Mouse (Mus musculus): ENCODE results near the gene Adgre4.

Gene Adgre4

DNA sequence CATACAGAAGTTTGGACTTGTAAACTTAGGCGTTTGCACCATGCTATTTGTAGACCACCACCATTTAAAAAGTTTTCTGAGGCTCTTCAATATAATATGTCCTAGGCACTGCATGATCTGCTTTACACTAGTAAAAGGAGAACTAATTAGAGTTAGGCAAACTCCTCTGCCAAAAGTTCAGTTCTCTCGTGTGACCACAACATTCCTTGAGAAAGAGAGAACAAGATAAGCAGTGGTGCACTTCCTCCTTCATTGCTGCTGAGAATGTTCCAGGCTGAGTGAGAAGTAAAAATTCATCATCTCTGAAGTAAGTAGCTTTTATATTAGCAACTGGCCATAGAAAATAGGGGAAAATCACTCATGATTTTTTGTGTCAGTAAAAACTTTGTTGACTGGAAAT, at the start of gene Adgre4:
Gene Adgre4 (plus strand): TSS at position 199 of the 400 bp plus-strand sequence.
- DNase-seq (ENCODE audit: low spot score) = no peak

DNA sequence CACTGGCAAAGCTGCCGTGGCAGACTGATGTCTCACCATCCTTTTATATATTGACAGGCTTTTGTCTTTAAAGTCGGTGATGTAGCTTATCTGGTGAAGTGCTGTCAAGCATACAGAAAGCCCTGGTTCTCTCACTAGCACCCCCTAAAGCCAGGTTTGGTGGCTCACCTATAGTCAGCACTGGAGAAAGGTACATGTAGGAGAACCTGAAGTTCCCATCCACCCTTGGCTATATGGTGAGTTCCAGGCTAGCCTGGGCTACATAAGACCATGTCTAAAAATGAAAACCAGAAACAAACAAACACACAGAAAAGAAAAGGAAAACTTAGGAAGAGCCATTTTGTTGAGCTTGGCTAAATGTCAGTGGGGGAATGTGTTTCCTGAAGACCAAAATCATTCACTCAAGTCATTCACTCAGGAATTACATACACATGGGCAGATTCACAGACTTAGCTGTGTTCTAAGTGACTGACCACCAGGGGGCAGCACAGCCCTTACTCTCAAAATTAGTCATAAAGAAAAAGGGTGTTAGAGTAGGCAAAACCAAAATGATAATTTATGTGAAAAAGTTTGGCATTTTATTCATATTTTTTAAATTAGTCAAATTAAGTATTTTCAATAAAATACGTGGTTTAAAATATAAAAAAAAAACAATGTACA, 47.5 kb upstream of the Adgre4 start:
- DNase-seq (ENCODE audit: low spot score) = peak; percentile 79

DNA sequence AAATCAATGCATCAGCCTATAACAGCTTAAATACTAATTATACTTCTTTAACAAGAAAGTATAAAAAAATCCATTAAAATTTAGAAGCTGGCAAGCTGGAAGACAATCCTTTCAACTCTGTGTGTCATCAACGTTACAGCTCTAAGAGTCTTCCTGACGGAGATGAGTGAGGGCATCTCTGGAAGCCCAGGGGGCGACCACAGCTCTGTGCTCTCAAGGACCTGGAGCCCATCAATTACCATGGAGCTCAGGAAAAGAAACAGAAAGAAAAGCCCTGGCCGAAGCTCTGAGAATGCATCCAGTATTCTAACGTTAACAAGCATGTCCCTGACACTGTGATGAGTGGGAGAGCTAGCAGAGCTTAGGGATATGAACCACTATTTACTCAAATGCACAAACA, 46.9 kb upstream of the Adgre4 start:
- no peak for DNase-seq (ENCODE audit: low spot score)

DNA sequence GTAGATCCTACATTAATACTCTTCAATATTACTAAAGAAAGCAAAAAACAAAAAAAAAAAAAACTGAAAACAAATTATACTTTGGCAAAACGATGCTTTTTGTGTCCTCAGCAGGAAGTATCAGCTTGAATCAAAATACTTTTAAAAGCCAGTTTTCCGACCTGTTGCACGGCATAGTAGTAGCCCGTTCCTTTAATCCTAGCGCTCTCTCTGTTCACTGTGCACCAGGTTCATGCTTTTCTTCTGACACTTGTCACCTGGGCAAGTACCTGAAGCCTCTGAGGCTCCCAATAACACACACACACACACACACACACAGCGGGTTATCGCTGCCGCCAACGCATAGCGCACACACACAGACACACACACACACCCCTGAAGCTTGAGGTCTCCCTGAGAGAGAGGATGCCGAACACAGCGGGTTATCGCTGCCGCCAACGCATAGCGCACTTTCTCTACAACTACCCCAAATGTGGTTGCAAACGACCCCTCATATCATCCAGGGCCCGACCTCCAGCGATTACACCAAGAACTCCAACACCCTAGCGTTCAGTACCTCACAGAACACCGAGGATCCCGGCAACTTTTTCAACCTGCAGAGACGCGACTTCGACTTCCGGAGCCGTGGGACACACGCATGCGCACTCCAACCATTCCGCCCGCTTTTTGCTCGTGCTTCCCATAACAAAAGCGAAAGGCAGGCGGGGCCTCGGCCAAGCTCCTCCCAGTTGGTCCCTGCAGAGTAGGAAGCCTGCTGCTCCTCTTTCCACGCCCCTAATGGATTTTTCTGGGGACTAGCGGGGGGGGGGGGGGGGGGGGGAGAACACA, 37.6 kb upstream of the Adgre4 start, which contains the start of gene Pot1b:
Gene Pot1b (minus strand): TSS at position 645 of the 828 bp plus-strand sequence.
- DNase-seq (ENCODE audit: low spot score) = peak; percentile 98

DNA sequence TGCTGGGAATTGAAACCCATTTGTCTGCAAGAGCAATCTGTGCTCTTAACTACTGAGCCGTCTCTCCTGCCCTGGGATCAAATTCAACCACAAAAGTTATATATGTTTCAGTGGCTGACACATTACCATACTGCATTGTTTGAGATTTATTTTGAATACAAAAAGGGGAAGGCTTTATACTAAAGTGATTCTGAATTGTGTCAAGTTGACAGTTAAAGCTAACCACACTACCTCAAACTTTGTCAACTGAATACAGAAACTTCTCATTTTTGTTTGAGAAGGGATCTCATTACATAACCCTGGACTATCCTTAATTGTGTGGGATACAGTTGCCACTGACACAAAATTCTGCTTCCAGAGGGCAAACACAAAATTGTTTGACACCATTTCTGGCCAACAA, 28.5 kb upstream of the Adgre4 start:
- DNase-seq (ENCODE audit: low spot score) = no peak

DNA sequence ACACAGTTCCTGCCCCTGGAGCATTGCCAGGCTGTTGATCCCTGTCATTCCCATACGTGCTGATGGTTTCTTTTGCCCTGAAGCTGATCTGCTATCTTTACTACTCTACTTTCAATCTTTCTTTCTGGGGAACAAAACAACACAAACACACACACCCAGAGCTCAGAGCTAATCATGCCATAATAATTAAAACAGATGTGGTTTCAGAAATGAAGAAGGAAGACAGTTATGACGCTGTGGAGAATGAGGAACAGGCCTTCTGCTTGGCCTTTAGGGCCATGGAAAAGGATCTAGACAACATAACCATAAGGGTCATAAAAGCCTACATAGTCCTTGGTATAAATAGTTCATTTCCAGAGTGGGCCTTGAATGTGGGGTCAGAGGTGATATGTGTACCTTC, 27.5 kb upstream of the Adgre4 start:
- DNase-seq (ENCODE audit: low spot score) = no peak

DNA sequence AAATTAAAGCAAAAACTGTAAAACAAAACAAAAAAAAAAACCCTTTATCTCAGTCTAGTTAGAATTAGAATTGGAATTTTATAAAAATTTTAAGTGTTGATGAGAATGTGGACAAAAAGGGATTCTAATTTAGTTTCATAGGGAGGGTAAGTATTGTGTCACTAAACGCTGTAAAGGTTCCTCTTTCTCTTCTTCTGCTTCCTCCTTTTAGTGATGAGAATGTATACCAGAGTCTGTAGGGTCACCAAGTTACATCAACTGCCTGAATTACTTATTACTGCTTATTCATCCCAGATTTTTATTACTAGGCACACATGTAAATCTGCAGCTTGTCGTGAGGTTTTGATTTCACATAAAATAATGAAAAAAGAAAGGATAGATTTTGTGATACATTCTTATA, 23.6 kb upstream of the Adgre4 start:
- no peak for DNase-seq (ENCODE audit: low spot score)

DNA sequence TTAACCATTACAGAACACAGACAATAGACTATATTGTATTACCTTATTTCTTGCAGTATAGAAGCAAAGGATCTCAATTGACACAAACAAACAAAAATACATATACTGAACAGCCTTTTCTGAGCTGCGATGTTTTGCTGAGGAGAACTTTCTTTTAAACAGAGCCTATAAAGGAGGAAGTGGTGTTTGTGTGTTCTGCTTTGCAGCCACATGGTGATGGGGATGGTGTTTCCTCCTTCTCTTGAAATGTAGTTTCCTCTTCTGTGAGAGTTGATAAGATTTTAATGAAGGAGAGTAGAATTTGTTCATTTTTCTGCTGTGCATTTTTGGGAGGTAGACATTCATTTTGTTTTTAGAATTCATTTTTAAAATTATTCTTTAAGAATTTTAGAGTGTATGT, 13.1 kb upstream of the Adgre4 start:
- no peak for DNase-seq (ENCODE audit: low spot score)

DNA sequence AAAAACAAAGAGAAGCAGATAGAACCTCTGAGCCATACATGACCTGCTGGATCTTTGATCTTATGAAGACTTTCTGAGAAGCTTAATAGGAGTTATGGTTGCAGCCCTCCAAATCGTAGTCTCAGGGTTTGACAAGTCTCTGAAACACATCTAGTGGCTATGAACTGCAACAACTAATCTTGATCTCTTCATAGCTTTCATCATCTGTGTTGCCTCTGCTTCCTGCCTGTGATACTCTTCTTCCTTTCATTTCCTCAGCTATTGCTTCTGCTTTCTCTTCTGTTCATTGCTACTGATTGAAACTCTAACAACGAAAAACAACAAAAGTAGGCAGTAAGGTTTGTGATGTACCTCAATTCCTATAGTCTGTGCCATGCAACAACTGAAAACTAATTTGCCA, 1.4 kb downstream of the Adgre4 start:
- DNase-seq (ENCODE audit: low spot score) = no peak

DNA sequence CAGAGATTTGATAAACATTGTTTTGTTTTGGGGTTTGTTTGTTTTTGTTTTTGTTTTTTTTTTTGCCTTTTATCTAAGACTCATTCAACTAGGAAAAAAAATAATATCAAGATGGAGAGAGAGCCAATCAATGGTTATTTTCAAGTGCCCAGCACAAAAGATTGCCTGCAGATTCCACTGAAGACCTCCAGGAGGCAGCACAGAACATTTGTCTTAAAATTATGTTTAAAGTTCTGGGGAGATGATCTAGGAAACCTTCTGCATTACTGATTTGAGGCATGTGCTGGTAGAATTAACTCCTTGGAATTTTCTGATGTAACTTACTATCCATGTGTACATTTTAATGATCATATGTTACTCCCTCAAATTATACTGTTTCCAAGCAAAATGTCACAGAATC, 63.9 kb downstream of the Adgre4 start:
- peak; percentile 4 for DNase-seq (ENCODE audit: low spot score)

DNA sequence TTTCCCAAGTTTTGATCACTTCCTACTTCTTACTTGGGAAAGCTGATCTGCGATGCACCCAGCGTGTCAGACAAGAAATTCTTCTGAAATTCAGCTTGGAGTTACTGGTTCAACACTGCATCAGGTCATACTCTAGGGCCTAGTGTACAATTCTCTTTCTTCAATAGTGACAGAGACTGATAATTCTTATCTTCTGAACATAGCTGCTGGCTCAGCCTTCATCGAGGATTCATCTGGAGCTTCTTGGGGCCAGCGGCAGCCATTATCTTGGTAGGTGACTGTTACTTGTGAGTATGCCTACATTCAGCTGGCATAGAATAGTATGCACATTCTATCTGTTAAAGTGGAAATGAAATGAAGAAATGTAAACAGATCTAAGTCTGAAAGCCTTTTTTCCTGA, 67.1 kb downstream of the Adgre4 start:
- no peak for DNase-seq (ENCODE audit: low spot score)

DNA sequence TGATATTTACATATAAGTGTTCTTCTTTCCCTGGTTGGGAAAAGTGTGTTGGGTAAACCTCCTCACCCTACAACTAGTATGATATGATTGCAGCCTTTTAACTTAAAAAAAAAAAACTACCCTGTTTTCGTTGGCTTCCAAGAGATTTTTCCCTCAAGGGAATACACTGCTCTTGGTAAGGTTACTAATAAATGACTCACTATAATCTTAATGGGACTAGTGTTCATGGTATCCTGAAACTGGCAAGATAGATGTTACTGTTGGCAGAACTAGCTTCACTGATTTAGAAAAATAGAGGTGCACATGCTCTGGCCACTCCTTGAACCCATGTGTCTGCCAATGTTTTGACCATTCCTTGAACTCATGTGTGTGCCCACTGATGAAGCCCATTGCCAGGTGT, 71.8 kb downstream of the Adgre4 start:
- DNase-seq (ENCODE audit: low spot score) = no peak

DNA sequence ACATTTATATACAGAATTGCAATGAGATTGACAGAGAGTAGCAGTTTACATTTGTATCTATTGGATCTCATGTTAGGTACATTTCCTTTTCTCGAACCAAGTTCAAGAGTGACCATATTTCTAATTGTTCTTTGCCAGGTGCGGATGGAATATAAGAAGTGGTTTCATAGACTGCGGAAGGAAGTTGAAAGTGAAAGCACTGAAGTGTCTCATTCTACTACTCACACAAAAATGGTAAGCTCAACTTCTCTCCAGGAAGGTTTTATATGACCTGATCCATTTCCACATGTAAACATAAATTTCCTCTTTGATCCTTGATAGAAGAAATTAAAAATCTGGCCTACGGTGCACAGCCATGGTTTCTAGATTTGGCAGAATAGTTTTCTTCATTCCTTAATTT, 93.3 kb downstream of the Adgre4 start:
- DNase-seq (ENCODE audit: low spot score) = no peak

DNA sequence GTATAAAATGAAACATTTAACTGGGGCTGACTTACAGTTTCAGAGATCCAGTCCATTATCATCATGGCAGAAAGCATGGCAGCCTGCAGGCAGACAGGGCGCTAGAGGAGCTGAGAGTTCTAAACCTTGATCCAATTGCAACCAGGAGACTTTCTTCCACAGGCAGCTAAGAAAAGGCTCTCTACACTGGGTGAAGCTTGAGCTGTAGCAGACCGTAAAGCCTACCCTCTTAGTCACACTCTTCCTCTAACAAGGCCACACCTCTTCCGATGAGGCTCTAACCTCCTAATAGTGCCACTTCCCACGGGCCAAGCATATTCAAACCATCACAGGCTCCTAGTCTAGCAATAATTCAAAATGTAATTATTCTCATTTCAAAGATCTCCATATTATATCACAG, 127.4 kb downstream of the Adgre4 start:
- DNase-seq (ENCODE audit: low spot score) = no peak

DNA sequence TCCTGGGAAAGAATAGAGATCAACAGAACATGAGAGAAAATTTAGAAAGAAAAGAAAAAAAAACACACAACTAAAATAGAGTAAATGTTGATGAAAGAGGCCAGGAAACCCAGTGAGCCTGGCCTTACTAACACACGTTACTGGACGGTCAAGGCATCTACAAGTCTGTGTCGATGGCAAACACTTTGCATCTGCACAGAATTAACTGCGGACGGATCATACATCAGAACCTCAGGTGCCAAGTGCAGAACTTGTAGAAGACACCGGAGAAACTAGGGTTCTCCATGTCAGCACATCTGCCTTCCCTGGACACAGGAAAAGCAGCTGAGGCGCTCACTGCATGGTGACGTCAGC, 128.5 kb downstream of the Adgre4 start:
- DNase-seq (ENCODE audit: low spot score) = peak; percentile 26

DNA sequence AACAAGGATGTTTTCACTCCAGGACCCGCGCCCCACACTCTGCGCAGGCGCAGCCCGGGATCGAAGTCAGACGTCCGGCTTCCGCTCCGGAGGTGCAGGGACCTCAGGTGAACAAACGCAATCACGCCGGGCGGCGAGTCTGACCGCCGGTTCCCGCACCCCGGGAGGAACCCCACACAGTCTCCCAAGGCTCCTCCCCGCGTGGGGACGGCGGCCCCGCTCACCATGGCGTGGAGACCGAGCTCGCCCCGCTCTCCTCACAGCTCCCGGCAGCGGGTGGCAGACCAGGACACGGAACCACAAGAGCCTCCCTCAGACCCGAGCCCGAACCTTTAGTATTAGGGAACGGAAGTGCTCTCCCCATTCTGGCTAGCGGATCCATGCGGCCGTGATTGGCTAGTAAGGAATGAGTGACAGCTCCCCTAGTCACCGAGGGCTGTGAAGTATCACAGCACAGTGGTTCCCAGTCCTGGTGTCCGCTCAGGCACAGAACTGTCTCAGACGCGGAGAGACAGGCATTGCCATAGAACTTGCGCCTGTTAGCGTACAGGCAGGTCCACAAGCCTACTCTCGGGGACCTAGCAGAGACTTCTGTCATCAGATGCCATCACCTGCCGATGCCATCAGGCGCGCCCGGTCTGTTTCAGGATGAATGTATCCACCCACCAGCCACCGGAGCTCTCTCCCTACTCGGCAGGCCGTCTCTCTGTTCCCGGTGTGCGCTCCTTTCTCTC, 129.0 kb downstream of the Adgre4 start, which contains the start of gene Zfp119a:
Gene Zfp119a (minus strand): TSS at position 295 of the 734 bp plus-strand sequence.
- DNase-seq (ENCODE audit: low spot score) = peak; percentile 75

DNA sequence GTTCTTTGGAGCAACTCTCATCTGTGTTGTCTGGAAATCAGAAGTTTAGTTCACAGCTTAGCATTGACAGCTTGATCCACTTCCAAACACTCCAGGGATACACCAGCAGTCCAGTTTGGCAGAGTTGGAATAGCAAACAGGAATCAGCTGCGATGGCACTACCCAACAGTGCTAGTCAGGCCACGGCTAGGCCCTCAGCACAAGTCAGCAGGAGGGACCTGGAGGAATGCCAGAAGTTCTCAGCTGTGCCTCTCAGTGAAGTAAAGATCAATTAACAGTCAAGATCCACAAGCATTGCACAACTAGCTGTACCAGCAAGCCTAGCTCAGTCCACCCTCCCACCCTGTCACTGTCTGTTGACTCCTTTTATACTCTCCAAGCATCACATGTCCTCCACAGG, 133.8 kb downstream of the Adgre4 start:
- DNase-seq (ENCODE audit: low spot score) = no peak

DNA sequence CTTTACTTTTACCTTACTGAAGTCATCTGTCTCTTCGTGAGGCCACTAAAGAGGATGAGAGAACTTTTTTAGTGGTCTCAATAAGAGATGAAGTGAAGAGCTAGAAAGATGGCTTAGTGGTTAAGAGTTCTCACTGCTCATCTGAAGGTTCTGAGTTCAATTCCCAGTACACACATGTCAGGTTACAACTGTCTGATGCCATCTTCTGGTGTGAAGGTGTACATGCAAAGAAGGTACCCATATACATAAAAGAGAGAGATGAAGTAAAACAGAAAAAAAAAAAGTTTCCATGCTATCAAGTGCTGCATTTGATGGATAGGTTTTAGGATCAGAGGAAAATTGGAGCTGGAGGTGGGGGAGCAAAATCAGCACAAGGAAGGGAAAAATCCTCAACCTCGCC, 135.1 kb downstream of the Adgre4 start:
- DNase-seq (ENCODE audit: low spot score) = no peak

DNA sequence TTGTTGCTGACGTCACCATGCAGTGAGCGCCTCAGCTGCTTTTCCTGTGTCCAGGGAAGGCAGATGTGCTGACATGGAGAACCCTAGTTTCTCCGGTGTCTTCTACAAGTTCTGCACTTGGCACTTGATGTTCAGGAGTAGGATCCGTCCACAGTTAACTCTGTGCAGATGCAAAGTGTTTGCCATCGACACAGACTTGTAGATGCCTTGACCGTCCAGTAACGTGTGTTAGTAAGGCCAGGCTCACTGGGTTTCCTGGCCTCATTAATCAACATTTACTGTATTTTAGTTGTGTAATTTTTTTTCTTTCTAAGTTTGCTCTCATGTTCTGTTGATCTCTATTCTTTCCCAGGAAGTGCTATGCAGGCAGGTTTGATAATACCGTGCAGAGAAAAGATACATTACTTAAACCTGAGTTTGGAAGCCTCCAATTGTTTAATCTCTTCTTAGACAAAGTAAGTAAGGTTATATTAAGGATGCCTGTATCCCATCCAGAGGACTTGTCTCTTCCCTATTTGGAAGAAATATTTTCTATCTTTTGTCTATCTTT, 142.7 kb downstream of the Adgre4 start:
- peak; percentile 20 for DNase-seq (ENCODE audit: low spot score)

DNA sequence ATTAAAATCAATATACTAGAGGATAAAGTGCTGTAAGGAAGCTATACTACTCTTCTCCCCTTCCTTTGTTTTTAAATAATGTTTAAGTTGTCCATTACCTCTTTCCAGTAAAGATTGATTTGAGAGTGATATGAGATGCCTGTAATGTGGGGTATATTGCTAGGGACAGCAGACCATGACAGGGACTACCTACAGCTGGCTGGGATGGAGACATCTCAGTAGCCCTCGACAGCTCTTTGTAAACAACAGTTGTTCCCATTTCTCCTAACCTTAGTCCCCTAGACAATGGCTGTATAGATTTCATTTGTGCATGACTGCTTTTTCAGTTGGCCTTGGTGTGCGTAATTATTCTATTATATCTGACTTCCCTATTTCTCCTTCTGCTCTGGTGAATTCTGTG, 153.3 kb downstream of the Adgre4 start:
- DNase-seq (ENCODE audit: low spot score) = no peak
